Mouse (Mus musculus): Measurements from ENCODE around the gene Ffar2.

DNA sequence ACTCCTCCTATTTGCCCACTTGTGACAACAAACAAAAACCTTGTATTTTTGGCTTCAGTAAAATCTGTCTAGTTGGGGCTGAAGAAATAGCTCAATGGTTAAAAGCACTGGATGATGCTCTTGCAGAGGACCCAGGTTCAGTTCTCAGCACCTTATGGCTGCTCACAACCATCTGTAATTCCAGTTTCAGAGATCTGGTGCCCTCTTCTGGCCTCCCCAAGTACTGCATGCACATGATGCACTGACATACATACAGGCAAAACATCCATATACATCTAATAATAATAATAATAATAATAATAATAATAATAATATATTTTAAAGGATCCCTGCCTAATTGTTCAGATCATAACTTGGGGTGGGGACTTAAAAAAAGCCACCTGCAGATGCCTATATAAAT lies 22.9 kb downstream of the Ffar2 start:
- no peak for TF ChIP-seq POLR2A (IDR thresholded peaks at IDR 0.05; ENCODE audit: control insufficient read depth, low read depth, low read length)
- peak; percentile 35; the same call in 1 of the 2 replicates for TF ChIP-seq CTCF (IDR thresholded peaks at IDR 0.05; ENCODE audit: control insufficient read depth, insufficient read depth, insufficient replicate concordance, low read depth, low read length)

Data from testis, adult 2 months (tissue).